Mouse (Mus musculus) MEL-GATA-1-ER (cell line): ENCODE data around the gene Tmem97.

Source experiments
- DNase-seq: peaks from one replicate; pipeline ENCODE4 v3.0.0-alpha.2; 2012; ENCODE audit warnings: low read depth; ENCODE audit errors: extremely low read depth

Gene Tmem97

GRCm38 (mm10) chr11:78513106-78513790, 37.3 kb downstream of the Tmem97 start:
- no peak for DNase-seq

- peak; percentile 72 for DNase-seq
Measured at GRCm38 (mm10) chr11:78512025-78512957, 38.3 kb downstream of the Tmem97 start, which contains the start of the genes Tmem199 and Poldip2. Tmem199 (minus strand) TSS chr11:78512172. Poldip2 (plus strand) TSS chr11:78512193.

- DNase-seq: no peak
Measured at GRCm38 (mm10) chr11:78509148-78509547, 41.4 kb downstream of the Tmem97 start.

GRCm38 (mm10) chr11:78505430-78505829, 45.1 kb downstream of the Tmem97 start:
- DNase-seq: no peak

- DNase-seq: no peak
Measured at GRCm38 (mm10) chr11:78502909-78503650, 47.5 kb downstream of the Tmem97 start, which contains the start of gene Sebox. Sebox (plus strand) TSS chr11:78503447.

GRCm38 (mm10) chr11:78501529-78501928, 49.0 kb downstream of the Tmem97 start:
- peak; percentile 52 for DNase-seq

- DNase-seq: no peak
Measured at GRCm38 (mm10) chr11:78500623-78501202, 49.9 kb downstream of the Tmem97 start.

GRCm38 (mm10) chr11:78499543-78499942, 51.0 kb downstream of the Tmem97 start:
- no peak for DNase-seq

GRCm38 (mm10) chr11:78499004-78499403, 51.6 kb downstream of the Tmem97 start, which contains the start of gene Vtn:
Vtn (plus strand) TSS chr11:78499091.
- no peak for DNase-seq

- peak; percentile 85 for DNase-seq
Measured at GRCm38 (mm10) chr11:78497544-78498522, 52.7 kb downstream of the Tmem97 start, which contains the start of gene Sarm1. Sarm1 (minus strand) TSS chr11:78497754.

- DNase-seq: no peak
Measured at GRCm38 (mm10) chr11:78497071-78497541, 53.5 kb downstream of the Tmem97 start.

GRCm38 (mm10) chr11:78495904-78496303, 54.7 kb downstream of the Tmem97 start:
- DNase-seq: peak; percentile 28
